Mouse (Mus musculus) kidney, adult 2 months (tissue): ENCODE data around the gene Ssbp3.

Source experiments
- CTCF ChIP-seq: fragments of 200-500 bp; conservative IDR thresholded peaks from 2 replicates; pipeline ENCODE4 v1.5.1; 2011; ENCODE audit warnings: low read depth, mild to moderate bottlenecking, control low read depth, low read length, moderate library complexity, mixed read lengths; ENCODE audit not compliant: insufficient read depth, insufficient read length
- POLR2A ChIP-seq: fragments of 200-500 bp; IDR thresholded peaks from one replicate; pipeline ENCODE4 v1.6.1; 2011; ENCODE audit warnings: low read depth, low read length, control low read depth

- TF ChIP-seq CTCF (no peak), POLR2A (no peak)
These were observed 168.4 kb downstream of the Ssbp3 start for GRCm38 (mm10) chr4:107078894-107079293.
